Mouse (Mus musculus) lung, postnatal 25 days (tissue): Measurements from ENCODE around the gene Srrt.
A peak's percentile ranks its signal among the peaks of the same experiment; 100 is the strongest.

Experiments
- DNase-seq: peaks from one replicate; pipeline ENCODE4 v3.0.0; 2022; ENCODE audit warnings: low spot score

The Srrt gene

DNA sequence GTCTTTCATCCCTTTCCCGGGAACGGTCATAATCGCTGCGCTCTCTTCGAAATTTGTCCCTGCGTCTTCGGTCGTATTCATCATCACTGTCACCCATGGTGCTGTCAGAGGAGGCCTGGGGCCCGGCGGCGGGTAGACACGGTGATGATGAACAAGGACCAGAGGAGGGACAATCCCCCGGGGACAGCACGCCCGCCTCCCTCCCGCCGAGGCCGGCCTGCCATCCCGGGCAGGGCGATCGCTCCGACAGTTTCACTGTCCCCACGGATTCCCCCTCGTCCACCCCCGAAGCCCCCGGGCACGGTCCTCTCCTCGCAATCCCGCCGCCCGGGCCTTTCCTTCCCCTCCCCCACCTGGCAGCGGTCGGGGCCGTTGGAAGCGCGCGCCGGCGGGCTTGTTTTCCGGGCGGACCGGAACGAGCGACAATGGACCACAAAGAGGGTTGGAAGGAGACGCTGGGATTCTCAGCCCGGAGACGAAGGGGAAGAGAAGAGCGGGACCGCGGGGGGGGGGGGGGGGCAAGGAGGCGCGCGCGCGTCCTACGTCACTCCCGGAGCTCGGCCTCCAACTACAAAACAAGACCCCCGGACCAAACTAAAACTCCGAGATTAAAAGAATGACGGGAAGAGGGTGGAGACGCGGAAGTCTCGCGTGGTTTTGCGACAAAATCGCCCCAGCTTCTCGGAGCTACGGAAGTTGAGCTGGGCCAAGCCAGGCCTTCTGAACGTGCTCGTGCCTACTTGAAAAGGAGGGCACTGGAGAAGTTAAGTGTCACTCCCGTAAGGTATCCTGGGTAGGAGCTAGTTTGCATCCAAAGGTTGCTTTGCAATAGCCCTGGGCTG, at the start of gene Srrt:
TSS of gene Srrt (minus strand) at position 604 of the 842 bp plus-strand sequence.
- DNase-seq = peak; percentile 94

DNA sequence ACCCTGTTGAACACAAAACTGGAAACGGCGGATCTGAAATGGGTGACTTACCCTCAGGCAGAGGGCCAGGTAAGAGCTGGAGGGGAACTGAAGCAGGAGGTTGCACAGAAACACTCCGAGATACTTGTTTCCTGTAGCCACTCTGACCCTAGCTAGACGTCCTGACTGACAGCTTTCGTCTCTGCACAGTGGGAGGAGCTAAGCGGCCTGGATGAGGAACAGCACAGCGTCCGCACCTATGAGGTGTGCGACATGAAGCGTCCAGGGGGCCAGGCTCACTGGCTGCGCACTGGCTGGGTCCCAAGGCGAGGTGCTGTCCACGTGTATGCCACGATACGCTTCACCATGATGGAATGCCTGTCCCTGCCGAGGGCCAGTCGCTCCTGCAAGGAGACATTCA, 46.6 kb upstream of the Srrt start:
- no peak for DNase-seq

DNA sequence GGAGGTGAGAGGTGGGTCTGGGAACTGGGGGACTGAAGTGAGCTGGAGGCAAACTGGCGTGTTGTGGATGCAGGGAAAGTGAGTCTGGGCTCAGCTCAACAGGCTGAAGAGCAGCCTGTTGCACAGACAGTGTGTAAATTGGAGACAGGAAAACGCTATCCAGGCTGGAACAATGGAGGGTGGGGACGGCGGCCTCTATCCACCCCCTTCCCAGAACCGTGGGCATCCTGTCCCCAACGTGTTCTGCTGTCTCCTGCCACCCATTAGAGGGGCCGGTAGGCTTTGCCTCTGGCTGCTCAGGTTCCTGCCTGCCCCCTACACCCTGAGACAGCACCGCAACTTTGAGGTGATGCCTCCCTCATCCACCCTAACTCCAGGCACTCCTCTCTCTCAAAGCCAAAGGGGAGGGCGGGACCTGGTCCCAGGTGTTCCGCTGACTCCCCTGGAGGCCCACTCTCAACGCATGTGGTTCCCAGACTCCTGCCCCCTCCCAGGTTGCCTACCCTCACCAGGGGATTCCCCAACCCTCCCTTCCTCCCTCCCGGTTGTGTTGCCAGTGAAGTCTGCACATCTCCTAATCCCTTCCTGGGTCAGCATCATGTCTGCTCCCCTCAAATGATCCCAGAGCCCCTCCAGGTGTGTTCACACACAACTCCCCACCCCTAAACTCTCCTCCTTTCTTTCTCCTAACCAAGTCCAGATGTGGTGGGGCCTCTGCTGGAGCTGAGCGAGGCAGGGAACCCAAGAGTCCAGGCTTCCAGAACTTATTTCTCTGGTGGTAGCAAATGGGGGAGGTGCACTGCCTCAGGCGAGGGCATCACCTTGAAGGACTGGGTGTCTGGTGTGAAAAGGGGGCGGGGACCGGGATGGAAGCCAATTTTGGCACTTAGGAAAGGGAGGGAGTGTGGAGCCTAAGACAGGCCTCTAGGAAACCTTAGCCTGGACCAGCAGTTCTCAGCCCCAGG, 44.8 kb upstream of the Srrt start:
- DNase-seq = peak; percentile 69

DNA sequence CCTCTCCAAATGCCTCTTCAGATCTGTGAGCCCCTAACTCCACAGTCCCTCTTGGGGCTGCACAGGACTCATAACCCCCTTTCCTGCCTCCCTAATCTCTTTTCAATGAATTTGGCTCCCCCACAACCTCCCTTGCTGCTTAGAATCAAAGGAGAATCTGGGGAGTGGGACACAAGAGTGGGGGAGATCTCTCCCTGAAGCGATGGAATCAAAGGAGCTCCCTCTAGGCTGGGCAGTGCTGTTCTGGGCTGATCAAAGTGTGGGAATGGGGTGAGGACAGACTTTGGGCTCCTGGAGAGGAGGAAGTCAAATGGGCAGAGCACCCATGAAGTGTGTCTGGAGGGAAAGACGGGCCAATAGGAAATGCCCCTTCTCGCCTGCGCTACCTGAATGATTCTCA, 43.9 kb upstream of the Srrt start:
- no peak for DNase-seq

DNA sequence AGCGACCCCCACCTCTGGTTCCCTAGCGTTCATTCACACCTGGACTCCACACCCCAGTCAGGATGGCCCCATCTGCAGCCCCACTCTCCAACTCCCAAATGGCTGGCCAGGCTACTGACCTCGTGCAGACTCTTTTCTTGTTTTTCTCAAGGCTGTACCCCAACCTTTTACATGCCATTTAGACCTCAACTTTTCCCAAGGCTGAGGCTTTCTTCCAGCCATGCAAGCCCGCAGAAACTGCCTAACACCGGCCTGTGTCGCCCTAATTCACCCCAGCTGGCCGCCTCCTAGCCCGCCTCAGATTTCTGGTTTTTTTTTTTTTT, 43.5 kb upstream of the Srrt start:
- no peak for DNase-seq

DNA sequence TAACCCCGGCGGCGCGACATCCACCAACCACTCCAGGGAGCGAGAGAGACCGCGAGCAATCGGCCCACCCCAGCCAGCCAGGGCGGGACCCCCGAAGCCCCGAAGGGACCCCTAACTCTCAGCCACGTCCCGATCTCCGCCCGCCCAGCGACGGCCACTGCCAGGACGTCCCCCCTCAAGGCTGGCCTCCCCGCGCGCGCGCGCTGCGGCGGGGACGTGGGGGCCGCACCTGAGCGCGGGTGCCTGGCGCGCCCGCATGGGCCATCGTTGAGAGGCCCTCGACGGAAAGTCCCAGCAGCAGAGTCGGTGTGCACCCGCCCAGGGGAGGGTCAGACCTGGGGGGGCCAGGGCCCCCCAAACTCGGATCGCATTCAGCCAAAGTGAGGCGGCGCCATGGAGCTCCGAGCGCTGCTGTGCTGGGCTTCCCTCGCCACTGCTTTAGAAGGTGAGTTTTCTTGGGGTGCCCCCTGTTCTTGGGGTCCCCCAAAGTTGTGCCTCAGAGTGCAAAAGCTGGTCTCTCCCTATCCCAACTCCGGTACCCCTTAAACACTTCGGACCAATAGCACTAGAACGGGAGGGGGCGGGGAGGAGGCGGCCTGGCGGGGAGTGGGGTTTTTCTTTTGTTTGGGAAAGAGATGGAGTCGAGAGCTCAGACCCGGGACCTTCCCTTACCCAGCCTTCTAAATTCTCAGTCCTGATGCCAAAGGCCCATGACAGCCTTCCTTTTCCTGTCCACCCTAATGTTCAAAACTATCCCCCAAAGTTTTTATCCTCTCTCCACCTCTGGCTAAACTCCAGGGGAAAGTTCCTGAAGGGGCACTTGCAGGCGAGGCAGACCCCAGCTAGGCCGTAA, 43.0 kb upstream of the Srrt start:
- no peak for DNase-seq

DNA sequence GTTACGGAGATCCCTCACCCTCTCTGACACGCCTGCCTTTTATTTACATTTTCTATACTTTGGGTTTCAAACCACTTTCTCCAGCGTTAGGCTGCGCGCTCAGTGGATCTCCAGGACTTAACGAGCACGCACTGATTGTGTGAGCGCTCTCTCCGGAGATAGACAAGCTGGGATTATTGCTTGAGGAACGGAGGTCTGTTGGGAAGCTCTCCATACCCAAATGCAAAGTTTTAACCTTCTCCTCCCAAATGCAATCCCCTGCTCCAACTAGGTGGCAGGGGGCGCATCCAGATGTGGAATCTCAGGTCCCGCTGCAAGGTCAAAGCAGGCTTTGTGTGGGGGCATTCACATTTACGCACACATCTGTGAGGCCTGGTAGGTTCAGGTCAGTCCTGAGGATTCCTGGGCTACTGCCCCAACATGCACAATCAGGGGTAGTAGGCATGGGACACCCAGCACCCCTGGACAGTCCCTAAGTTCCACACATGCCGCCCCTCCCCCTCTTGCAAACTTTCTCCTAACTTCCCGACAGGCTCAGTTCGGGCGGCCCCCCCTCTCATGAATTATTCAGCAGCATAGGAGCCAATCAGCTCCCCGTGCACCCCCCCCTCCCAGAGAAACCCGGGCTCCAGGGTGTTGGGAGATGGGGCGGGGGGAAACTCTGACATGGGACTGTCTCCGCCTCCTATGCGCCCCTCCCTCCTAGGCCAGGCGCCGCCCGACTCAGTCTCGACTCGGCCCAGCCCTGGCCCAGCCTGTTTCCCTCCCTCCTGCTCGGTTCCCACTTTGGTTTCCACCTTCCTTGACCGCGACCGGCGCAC, 42.1 kb upstream of the Srrt start, which contains the start of gene Ephb4:
TSS of gene Ephb4 (plus strand) at position 726 of the 821 bp plus-strand sequence.
- DNase-seq = peak; percentile 96

DNA sequence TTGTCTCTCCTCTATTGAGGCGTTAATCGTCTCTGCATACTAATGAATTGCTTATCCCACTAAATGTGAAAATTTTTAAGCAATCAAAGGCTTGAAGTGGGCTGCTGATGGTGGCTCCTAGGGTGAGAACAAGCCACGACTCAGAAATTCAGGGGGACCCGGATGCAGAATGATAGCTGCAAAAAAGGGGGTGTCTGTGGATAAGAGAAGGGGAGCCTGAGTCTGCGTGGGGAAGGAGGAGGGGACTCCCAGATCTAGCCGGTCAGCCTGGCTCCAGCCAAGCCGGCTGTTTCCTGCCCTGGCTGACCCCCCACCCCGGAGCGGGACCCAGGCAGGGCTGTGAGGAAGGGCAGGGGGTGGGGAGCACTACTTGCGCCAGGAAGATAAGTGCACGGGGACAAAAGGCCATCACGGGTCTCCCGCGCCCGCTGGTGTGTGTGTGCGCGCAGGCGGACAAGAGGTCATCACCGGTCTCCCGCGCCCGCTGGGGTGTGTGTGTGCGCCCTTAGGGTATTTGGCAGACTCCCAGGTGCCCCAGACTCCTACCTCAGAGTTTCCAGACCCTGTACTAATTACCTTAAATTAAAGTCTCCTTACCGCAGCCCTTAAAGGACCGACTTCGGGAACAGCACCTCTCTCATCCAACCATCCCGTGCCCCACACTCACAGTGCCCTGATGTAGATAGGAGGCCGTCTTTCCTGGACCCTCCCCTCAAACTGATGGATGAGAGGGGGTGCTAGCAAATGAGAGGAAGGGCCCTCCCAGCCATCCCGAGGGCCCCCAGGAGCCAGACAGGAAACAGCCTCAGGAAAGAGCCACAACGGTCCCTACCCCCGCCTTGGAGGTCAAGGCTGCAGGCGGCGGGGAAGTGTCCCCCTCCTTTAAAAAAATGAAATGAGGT, 41.3 kb upstream of the Srrt start:
- DNase-seq = peak; percentile 87

DNA sequence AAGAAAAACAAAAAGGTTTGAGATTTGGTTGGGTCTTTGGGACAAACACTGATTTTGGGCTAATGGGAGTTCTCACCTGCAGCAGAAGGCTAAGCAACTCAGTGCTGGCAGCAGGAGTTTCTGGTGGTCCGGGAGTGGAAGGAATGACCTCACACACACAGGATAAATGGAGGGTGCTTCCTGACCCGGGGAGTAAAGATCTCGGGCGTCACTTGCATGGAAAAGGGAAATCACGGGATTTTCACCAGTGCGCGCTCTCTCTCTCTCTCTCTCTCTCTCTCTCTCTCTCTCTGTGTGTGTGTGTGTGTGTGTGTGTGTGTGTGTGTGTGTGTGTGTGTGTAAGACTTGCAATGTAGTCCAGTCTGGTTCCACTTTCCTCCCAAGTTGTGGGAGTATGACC, 40.4 kb upstream of the Srrt start:
- no peak for DNase-seq

DNA sequence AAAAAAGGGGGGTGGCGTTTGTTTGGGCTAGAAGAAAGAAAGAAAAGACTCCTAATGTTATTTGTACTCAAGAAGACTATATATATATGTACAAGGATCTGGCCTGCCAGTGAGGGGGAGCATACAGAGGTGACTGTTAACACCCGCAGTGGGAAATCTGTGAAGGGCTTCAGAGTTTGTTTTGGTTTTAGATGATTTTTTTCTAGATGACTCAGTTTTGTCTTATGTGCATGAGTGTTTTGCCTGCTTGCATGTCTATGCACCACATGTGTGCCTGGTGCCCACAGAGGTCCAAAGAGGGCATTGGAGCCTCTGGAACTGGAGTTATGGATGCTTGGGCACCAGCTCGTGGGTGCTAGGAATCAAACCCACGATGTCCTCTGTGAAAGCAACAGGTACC, 39.5 kb upstream of the Srrt start:
- DNase-seq = no peak

DNA sequence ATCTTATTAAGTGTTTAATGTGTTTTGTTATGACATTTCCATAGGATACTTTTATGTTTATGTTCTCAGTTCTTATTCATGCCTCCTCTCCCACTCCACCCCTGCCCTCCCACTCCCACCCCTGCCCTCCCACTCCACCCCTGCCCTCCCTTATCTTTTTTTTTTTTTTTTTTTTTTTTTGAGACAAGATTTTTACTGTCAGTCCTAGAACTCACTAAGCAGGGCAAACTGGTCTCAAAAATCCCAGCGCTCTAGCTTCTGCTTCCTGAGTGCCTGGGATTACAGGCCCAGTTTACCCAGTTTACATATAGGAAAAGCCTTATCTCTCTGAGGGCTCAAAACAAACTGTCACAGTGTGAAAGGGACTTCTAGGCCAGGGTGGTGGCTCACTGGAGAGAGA, 38.9 kb upstream of the Srrt start:
- DNase-seq = no peak

DNA sequence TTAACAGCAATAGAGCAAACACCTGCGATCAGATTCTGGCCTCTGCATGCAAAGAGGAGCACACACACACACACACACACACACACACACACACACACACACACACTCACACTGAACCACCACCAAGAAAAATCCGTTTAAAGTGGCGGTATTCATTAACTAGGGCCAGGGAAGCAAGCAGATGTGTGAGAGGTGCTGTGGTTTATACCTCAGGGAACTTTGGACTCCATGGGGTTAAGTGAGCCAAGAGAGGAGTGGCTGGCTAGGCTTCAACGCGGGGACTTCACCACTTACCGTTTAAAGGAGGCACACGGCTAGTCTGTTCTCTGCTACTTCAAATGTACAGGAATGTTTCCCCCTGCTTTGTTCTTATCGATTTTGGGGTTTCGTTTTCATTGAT, 38.3 kb upstream of the Srrt start:
- no peak for DNase-seq

DNA sequence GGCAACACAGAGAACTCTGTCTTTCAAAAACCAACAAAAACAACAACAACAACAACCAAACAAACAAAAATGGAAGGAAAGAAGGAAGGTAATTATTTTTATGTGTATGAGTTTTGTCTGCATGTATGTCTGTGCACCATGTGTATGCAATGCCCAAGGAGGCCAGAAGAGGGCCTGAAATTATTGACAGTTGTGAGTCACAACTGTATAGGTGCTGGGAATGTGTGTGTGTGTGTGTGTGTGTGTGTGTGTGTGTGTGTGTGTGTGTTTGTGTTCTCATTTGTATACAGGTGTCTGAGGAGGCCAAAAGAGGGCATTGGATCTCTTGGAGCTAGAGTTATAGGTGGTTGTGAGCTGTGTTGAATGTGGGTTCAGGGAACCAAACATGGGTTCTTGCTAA, 36.4 kb upstream of the Srrt start:
- no peak for DNase-seq

DNA sequence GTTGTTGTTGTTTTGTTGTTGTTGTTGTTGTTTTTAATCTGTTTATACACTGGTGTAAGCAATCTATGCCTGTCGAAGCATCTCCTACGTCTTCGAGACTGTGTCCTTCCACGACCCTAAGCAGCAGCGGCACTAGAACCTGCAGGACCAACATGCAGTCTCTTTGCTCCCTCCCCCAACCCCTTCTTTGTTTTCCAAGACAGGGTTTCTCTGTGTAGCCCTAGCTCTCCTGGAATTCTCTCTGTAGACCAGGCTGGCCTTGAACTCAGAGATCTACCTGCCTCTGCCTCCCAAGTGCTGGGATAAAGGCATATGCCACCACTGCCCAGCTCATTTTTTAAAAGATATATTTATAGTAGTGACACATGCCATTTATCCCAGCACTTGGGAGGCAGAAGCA, 35.9 kb upstream of the Srrt start:
- no peak for DNase-seq

DNA sequence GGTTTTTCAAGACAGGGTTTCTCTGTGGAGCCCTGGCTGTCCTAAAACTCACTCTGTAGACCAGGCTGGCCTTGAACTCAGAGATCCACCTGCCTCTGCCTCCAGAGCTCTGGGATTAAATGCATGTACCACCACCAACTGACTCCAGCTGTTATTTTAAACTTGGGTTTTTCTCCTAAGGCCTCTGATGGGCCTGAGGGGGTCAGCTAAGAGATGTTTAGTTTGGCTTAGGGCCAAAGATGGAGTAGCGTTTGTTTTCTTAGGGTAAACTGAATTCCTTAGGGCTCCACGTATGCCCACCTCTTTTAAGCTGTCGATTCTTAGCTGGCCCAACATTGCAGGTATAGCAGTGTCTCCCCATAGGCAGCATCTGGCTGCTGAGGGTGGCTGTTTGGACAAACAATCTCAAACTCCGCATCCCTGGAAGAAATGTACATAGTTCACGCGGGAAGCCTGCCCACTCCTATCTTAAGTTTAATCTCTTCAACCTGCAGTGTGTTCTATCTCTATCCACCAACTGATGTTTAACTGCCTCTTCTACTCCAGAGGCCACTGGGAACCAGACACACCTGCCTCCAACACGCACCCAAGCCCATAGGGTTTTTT, 35.0 kb upstream of the Srrt start:
- DNase-seq = no peak

DNA sequence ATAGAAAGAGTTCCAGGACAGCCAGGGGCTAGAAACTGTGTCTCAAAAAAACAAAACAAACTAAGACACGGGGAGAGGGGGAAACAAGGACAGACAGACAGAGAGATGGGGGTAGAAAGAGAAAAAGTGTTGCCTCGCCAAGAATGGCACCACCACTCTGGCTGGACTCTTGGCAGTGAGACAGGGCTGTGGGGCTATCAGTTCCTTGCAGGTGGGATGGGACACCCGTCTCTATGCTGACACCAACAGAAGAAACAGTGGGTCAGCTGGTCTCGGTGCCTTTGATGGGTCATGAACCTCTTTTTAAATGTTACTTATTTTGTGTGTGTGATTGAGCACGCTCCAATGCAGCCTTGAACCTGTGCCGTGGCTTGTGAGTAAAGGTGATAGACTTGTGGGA, 32.7 kb upstream of the Srrt start:
- no peak for DNase-seq

DNA sequence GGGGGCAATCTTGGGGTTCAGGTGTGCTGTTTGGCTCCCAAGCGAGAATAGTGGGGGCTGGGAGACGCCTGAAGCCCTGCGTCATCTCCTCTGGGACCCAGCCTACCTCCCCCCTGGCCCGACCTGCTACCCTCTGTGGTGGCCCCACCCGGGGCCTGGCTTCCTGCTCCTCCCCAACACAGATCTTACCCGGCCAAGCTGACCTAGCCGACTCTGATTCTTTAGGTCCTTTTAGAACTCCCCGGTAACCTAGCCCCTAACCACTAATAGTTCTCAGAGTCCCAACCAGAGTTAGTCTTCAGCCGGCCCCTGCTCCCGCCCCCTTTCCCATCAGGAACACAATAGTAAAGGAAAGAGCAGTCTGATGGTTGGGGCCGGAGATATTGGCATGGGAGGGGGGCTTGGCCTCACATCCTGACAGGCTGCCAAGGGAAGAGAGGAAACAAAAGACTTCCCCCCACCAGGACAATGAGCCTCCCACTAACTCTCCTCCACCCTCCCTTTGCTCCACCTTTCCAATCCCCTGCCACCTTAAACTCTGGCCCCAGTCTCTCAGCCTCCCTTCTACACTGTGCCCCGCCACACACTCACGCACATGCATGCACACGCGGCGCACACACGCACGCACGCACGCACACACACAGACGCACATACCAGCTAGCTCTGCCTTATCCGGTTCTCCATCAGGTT, 32.0 kb upstream of the Srrt start:
- peak; percentile 65 for DNase-seq

DNA sequence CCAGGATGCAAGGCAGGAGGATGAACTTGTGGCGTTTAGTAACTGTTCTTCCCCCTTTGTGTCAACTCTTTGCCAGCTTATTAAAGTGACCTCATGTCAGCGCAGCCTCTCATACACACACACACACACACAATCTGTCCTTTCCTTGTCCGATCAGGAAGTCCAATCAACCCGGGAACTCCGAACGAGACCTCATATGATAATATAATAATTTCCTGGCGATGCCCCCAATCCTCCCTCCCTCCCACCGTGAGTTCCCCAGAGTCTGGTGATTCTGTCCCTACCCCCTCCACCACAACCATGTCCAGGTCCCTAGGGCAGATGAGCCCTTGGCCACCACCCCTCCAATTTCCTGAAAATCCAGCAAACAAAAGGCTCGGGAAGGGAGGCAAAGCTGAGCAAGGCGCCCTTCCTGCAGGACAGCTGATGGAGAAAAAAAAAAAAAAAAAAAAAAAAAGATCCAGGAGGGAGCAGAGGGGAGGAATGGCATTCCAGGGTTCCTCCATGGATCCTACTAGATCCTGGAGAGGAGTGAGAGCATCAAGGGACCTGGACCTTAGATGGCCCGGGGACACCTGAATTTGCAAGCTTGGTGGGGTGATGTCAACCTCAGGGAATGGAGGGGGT, 31.3 kb upstream of the Srrt start:
- peak; percentile 72 for DNase-seq

DNA sequence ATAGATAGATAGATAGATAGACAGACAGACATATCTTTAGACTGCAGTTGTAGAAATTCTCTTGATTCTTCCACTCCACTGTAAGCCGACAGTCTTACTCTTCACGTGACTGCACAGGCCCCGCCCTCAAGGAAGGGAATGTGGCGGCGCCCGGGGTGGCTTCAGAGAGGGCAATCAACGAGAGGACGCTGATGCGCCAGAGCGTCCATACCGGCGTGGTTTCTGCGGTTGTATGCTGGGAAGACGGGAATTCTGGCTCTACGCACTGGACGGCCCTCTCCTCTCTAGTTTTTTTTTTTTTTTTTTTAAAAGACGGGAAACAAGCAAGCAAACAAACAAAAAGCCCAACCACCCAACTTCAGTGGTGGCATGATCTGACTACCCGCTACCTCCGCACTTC, 30.8 kb upstream of the Srrt start:
- peak; percentile 93 for DNase-seq
